Mouse (Mus musculus) bone marrow, adult 2 months (tissue): ENCODE results near the gene Sytl2.

Experiments
- CTCF ChIP-seq: fragments of 200-500 bp; IDR thresholded peaks from 2 replicates; pipeline ENCODE4 v1.5.1; 2011; ENCODE audit warnings: low read length, control low read depth; ENCODE audit not compliant: control insufficient read depth, insufficient read depth
- POLR2A ChIP-seq: fragments of 200-500 bp; IDR thresholded peaks from 2 replicates; pipeline ENCODE4 v1.6.1; 2011; ENCODE audit warnings: low read depth, mild to moderate bottlenecking, control low read depth, low read length, borderline replicate concordance; ENCODE audit not compliant: control insufficient read depth

GRCm38 (mm10) chr7:90344903-90345302 is 42.9 kb downstream of the Sytl2 start:
- no peak for TF ChIP-seq CTCF
- no peak for TF ChIP-seq POLR2A
